Mouse (Mus musculus): ENCODE results near the gene Rgl1.

Gene Rgl1

GRCm38 (mm10) chr1:152766032-152766772 is at the start of gene Rgl1, which contains the start of gene Arpc5:
Gene Rgl1 (minus strand): TSS chr1:152766351.
Gene Arpc5 (plus strand): TSS chr1:152766542.
- peak; percentile 83 for DNase-seq (ENCODE audit: extremely low read depth, low read depth)

- DNase-seq (ENCODE audit: extremely low read depth, low read depth), result no peak
Measured at GRCm38 (mm10) chr1:152815265-152815701, 49.1 kb upstream of the Rgl1 start.

GRCm38 (mm10) chr1:152810533-152811439 is 44.6 kb upstream of the Rgl1 start:
- peak; percentile 42 for DNase-seq (ENCODE audit: extremely low read depth, low read depth)

- no peak for DNase-seq (ENCODE audit: extremely low read depth, low read depth)
Measured at GRCm38 (mm10) chr1:152809541-152810252, 43.5 kb upstream of the Rgl1 start.

GRCm38 (mm10) chr1:152808392-152808680 is 42.2 kb upstream of the Rgl1 start:
- DNase-seq (ENCODE audit: extremely low read depth, low read depth), result no peak

GRCm38 (mm10) chr1:152807619-152808391 is 41.7 kb upstream of the Rgl1 start:
- peak; percentile 73 for DNase-seq (ENCODE audit: extremely low read depth, low read depth)

- DNase-seq (ENCODE audit: extremely low read depth, low read depth), result no peak
Measured at GRCm38 (mm10) chr1:152804907-152805306, 38.8 kb upstream of the Rgl1 start.

- peak; percentile 44 for DNase-seq (ENCODE audit: extremely low read depth, low read depth)
Measured at GRCm38 (mm10) chr1:152800633-152801176, 34.6 kb upstream of the Rgl1 start.

GRCm38 (mm10) chr1:152799897-152800296 is 33.7 kb upstream of the Rgl1 start, which contains the start of gene Ncf2:
Gene Ncf2 (plus strand): TSS chr1:152800194.
- peak; percentile 54 for DNase-seq (ENCODE audit: extremely low read depth, low read depth)

GRCm38 (mm10) chr1:152798125-152798524 is 32.0 kb upstream of the Rgl1 start:
- peak; percentile 95 for DNase-seq (ENCODE audit: extremely low read depth, low read depth)

GRCm38 (mm10) chr1:152796683-152797263 is 30.6 kb upstream of the Rgl1 start:
- no peak for DNase-seq (ENCODE audit: extremely low read depth, low read depth)

GRCm38 (mm10) chr1:152795688-152796255 is 29.6 kb upstream of the Rgl1 start:
- peak; percentile 64 for DNase-seq (ENCODE audit: extremely low read depth, low read depth)

GRCm38 (mm10) chr1:152793495-152794130 is 27.5 kb upstream of the Rgl1 start:
- no peak for DNase-seq (ENCODE audit: extremely low read depth, low read depth)

- DNase-seq (ENCODE audit: extremely low read depth, low read depth), result no peak
Measured at GRCm38 (mm10) chr1:152792736-152793494, 26.8 kb upstream of the Rgl1 start.

- no peak for DNase-seq (ENCODE audit: extremely low read depth, low read depth)
Measured at GRCm38 (mm10) chr1:152791269-152791668, 25.1 kb upstream of the Rgl1 start.

GRCm38 (mm10) chr1:152790821-152791220 is 24.7 kb upstream of the Rgl1 start:
- DNase-seq (ENCODE audit: extremely low read depth, low read depth), result no peak

- DNase-seq (ENCODE audit: extremely low read depth, low read depth), result peak; percentile 92
Measured at GRCm38 (mm10) chr1:152790254-152790653, 24.1 kb upstream of the Rgl1 start.

- no peak for DNase-seq (ENCODE audit: extremely low read depth, low read depth)
Measured at GRCm38 (mm10) chr1:152788121-152788660, 22.0 kb upstream of the Rgl1 start.

Measured in MEL-GATA-1-ER (cell line).